Mouse (Mus musculus) cerebellum, adult 2 months (tissue): ENCODE data around the gene Krtap1-4.

Experiments
- CTCF ChIP-seq: fragments of 200-500 bp; IDR thresholded peaks from 2 replicates; pipeline ENCODE4 v1.5.1; 2011; ENCODE audit warnings: low read depth, mild to moderate bottlenecking, control low read depth, low read length, moderate library complexity, borderline replicate concordance; ENCODE audit not compliant: insufficient read depth
- POLR2A ChIP-seq: fragments of 200-500 bp; IDR thresholded peaks from 2 replicates; pipeline ENCODE4 v1.6.1; 2011; ENCODE audit warnings: low read length, control low read depth, borderline replicate concordance; ENCODE audit not compliant: insufficient read depth

DNA sequence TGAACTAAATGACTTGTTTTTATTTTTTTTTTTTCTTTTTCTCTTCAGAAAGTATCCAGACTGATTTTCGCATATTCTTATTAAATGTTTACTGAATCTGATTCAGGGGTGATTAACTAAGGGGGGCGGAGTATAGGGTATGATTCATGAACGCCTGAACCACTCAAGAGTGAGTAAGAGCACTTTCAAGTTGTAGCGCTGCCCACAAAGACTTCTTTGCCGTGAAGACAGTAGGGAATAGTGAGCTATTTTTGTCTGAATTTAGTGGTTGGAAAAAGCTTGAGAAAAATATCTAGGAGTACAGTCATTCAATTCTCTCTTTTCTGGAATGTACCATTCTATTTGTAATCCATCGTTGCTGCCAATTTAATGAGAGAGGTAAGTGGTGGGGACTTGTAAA lies 1.9 kb downstream of the Krtap1-4 start:
- TF ChIP-seq CTCF (no peak), POLR2A (no peak)
